Mouse (Mus musculus) heart, adult 2 months (tissue): ENCODE data around the gene Uchl3.

Source experiments
- CTCF ChIP-seq: fragments of 200-600 bp; IDR thresholded peaks from 2 replicates; pipeline ENCODE4 v1.8.1; 2022; ENCODE audit warnings: antibody characterized with exemption, mild to moderate bottlenecking, moderate library complexity
- EP300 ChIP-seq: fragments of 200-500 bp; IDR thresholded peaks from 2 replicates; pipeline ENCODE4 v1.6.1; 2011; ENCODE audit warnings: low read depth, low read length, control low read depth; ENCODE audit not compliant: insufficient read depth
- POLR2A ChIP-seq: fragments of 200-500 bp; IDR thresholded peaks from 2 replicates; pipeline ENCODE4 v1.6.1; 2011; ENCODE audit warnings: mild to moderate bottlenecking, low read depth, low read length, control low read depth; ENCODE audit not compliant: insufficient read depth

DNA sequence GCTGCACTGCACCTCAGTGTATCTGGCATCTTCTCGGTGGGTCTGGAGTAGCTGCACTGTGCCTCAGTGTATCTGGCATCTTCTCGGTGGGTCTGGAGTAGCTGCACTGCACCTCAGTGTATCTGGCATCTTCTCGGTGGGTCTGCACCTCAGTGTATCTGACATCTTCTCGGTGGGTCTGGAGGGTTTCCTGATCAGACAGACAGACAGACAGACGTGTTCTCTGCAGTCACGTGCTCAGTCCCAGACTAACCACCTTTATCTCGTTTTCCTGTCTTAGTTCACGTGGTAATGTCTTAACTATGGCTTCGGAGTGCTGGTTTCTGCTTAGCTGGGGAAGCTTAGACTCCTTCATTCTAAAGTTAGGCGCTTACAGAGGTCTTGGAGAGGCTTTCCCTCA lies 2.5 kb downstream of the Uchl3 start:
- no peak for TF ChIP-seq CTCF
- no peak for TF ChIP-seq POLR2A
- no peak for TF ChIP-seq EP300
